Mouse (Mus musculus): ENCODE results near the gene Scfd2.

GRCm38 (mm10) chr5:74188886-74189285, 342.7 kb downstream of the Scfd2 start:
- TF ChIP-seq POLR2A (IDR thresholded peaks at IDR 0.05; ENCODE audit: low read depth, low read length) (no peak), CTCF (IDR thresholded peaks at IDR 0.05; ENCODE audit: extremely low read depth, insufficient read length, insufficient replicate concordance, low read depth, low read length) (no peak)

Measured in small intestine, adult 2 months (tissue).